Mouse (Mus musculus) small intestine, adult 2 months (tissue): ENCODE results near the gene Cox6b2.

Experiments used
- CTCF ChIP-seq: fragments of 200-500 bp; IDR thresholded peaks from 2 replicates; pipeline ENCODE4 v1.5.1; 2012; ENCODE audit warnings: low read depth, mild to moderate bottlenecking, control low read depth, inconsistent platforms, low read length, moderate library complexity, mixed read lengths; ENCODE audit not compliant: insufficient replicate concordance, insufficient read length; ENCODE audit errors: extremely low read depth
- POLR2A ChIP-seq: fragments of 200-500 bp; IDR thresholded peaks from 2 replicates; pipeline ENCODE4 v1.6.1; 2012; ENCODE audit warnings: low read depth, mild to moderate bottlenecking, control low read depth, inconsistent platforms, low read length, moderate library complexity

DNA sequence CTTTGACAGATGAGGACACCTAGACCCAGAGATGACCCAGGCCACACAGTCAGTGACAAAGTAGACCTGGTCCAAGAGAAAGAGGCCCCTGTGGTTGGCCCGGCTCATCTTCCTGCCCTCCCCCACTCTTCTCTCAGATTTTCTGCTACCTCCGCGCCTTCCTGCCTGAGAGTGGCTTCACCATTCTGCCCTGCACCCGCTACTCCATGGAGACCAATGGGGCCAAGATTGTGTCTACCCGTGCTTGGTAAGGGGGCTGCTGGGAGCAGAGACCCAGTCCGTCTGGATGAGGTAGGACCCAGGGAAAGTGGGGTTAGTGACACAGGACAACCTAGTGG, 10.4 kb downstream of the Cox6b2 start:
- no peak for TF ChIP-seq POLR2A
- TF ChIP-seq CTCF, result no peak
